Mouse (Mus musculus): Measurements from ENCODE around the gene Ppp1r14a. TPM values are rescaled to one million over a fixed set of nuclear protein-coding genes. Genes with fewer than 3 reads are reported as not detected.
A peak's percentile ranks its signal among the peaks of the same experiment; 100 is the strongest.

Gene Ppp1r14a
- polyA plus RNA-seq (2014; fragmentation: Nextera tagmentation; extraction: Ambion mirVana): 18.0 and 21.0 TPM in 2 replicates

GRCm38 (mm10) chr7:29288942-29289638, at the start of gene Ppp1r14a:
Ppp1r14a (plus strand) TSS chr7:29289308.
- Histone ChIP-seq H3K4me1 (ENCODE audit: control insufficient read depth, insufficient read depth, low read length) (peaks cover 13% of the 10 kb centered on the region), H3K27me3 (ENCODE audit: control insufficient read depth, insufficient read depth, low read length) (no peaks in the 10 kb centered on the region), H3K4me3 (ENCODE audit: low read depth, low read length) (peak within 1 kb of the TSS; percentile 54), H3K27ac (replicated peaks; ENCODE audit: low read depth, low read length) (no peak within 1 kb of the TSS; the same call in 1 of the 2 replicates), H3K4me2 (ENCODE audit: low read depth, low read length) (peak within 1 kb of the TSS; percentile 87), H3K36me3 (replicated peaks; ENCODE audit: control insufficient read depth, insufficient read depth, low read depth, low read length) (no peaks in the 10 kb centered on the region), H3K9me3 (replicated peaks; ENCODE audit: control insufficient read depth, low read length) (no peaks in the 10 kb centered on the region), H3K9ac (replicated peaks; ENCODE audit: low read length) (peak within 1 kb of the TSS; percentile 60)
- under 1% methylated on average over 59 of the region's 59 CpGs for WGBS
- ATAC-seq (replicated peaks; ENCODE audit: insufficient number of reproducible peaks, low FRiP score, low TSS enrichment, low read depth) (0 out of 2 replicates have a peak, but pooled peaks have one; percentile 5), DNase-seq (ENCODE audit: low spot score) (peak; percentile 84)

GRCm38 (mm10) chr7:29244732-29245416, 44.2 kb upstream of the Ppp1r14a start:
- no peak overlapping the region for H3K4me2 ChIP-seq (ENCODE audit: low read depth, low read length)
- H3K4me3 ChIP-seq (ENCODE audit: low read depth, low read length): no peak overlapping the region
- no peaks in the 10 kb centered on the region for H3K9me3 ChIP-seq (replicated peaks; ENCODE audit: control insufficient read depth, low read length)
- H3K4me1 ChIP-seq (ENCODE audit: control insufficient read depth, insufficient read depth, low read length): no peaks in the 10 kb centered on the region
- no peak for ATAC-seq (replicated peaks; ENCODE audit: insufficient number of reproducible peaks, low FRiP score, low TSS enrichment, low read depth)
- DNase-seq (ENCODE audit: low spot score): no peak
- no peaks in the 10 kb centered on the region for H3K27me3 ChIP-seq (ENCODE audit: control insufficient read depth, insufficient read depth, low read length)
- WGBS: 81% methylated on average over 7 of the region's 7 CpGs
- no peaks in the 10 kb centered on the region; the same call in 1 of the 2 replicates for H3K36me3 ChIP-seq (replicated peaks; ENCODE audit: control insufficient read depth, insufficient read depth, low read depth, low read length)
- H3K9ac ChIP-seq (replicated peaks; ENCODE audit: low read length): no peak overlapping the region
- H3K27ac ChIP-seq (replicated peaks; ENCODE audit: low read depth, low read length): no peak overlapping the region

GRCm38 (mm10) chr7:29246015-29246414, 43.1 kb upstream of the Ppp1r14a start:
- no peak overlapping the region for H3K27ac ChIP-seq (replicated peaks; ENCODE audit: low read depth, low read length)
- H3K27me3 ChIP-seq (ENCODE audit: control insufficient read depth, insufficient read depth, low read length): no peaks in the 10 kb centered on the region
- H3K9ac ChIP-seq (replicated peaks; ENCODE audit: low read length): no peak overlapping the region
- H3K9me3 ChIP-seq (replicated peaks; ENCODE audit: control insufficient read depth, low read length): no peaks in the 10 kb centered on the region
- no peak for DNase-seq (ENCODE audit: low spot score)
- 91% methylated on average over 5 of the region's 5 CpGs for WGBS
- no peak for ATAC-seq (replicated peaks; ENCODE audit: insufficient number of reproducible peaks, low FRiP score, low TSS enrichment, low read depth)
- H3K4me2 ChIP-seq (ENCODE audit: low read depth, low read length): no peak overlapping the region
- no peaks in the 10 kb centered on the region for H3K4me1 ChIP-seq (ENCODE audit: control insufficient read depth, insufficient read depth, low read length)
- no peaks in the 10 kb centered on the region; the same call in 1 of the 2 replicates for H3K36me3 ChIP-seq (replicated peaks; ENCODE audit: control insufficient read depth, insufficient read depth, low read depth, low read length)
- H3K4me3 ChIP-seq (ENCODE audit: low read depth, low read length): no peak overlapping the region

- Histone ChIP-seq H3K9ac (replicated peaks; ENCODE audit: low read length) (no peak overlapping the region), H3K9me3 (replicated peaks; ENCODE audit: control insufficient read depth, low read length) (no peaks in the 10 kb centered on the region), H3K27me3 (ENCODE audit: control insufficient read depth, insufficient read depth, low read length) (no peaks in the 10 kb centered on the region), H3K36me3 (replicated peaks; ENCODE audit: control insufficient read depth, insufficient read depth, low read depth, low read length) (no peaks in the 10 kb centered on the region; the same call in 1 of the 2 replicates), H3K27ac (replicated peaks; ENCODE audit: low read depth, low read length) (no peak overlapping the region), H3K4me2 (ENCODE audit: low read depth, low read length) (no peak overlapping the region), H3K4me1 (ENCODE audit: control insufficient read depth, insufficient read depth, low read length) (no peaks in the 10 kb centered on the region), H3K4me3 (ENCODE audit: low read depth, low read length) (no peak overlapping the region)
- ATAC-seq (replicated peaks; ENCODE audit: insufficient number of reproducible peaks, low FRiP score, low TSS enrichment, low read depth): no peak
- 88% methylated on average over 21 of the region's 21 CpGs for WGBS
- DNase-seq (ENCODE audit: low spot score): no peak
Measured at GRCm38 (mm10) chr7:29246619-29247313, 42.3 kb upstream of the Ppp1r14a start.

GRCm38 (mm10) chr7:29247314-29247700, 41.8 kb upstream of the Ppp1r14a start:
- 24% methylated on average over 16 of the region's 16 CpGs for WGBS
- ATAC-seq (replicated peaks; ENCODE audit: insufficient number of reproducible peaks, low FRiP score, low TSS enrichment, low read depth) (no peak), DNase-seq (ENCODE audit: low spot score) (peak; percentile 81)
- Histone ChIP-seq H3K9ac (replicated peaks; ENCODE audit: low read length) (no peak overlapping the region), H3K36me3 (replicated peaks; ENCODE audit: control insufficient read depth, insufficient read depth, low read depth, low read length) (no peaks in the 10 kb centered on the region; the same call in 1 of the 2 replicates), H3K27me3 (ENCODE audit: control insufficient read depth, insufficient read depth, low read length) (no peaks in the 10 kb centered on the region), H3K4me1 (ENCODE audit: control insufficient read depth, insufficient read depth, low read length) (no peaks in the 10 kb centered on the region), H3K9me3 (replicated peaks; ENCODE audit: control insufficient read depth, low read length) (no peaks in the 10 kb centered on the region), H3K4me2 (ENCODE audit: low read depth, low read length) (peak overlapping the region; percentile 45), H3K4me3 (ENCODE audit: low read depth, low read length) (peak overlapping the region; percentile 3; the same call in 1 of the 2 replicates), H3K27ac (replicated peaks; ENCODE audit: low read depth, low read length) (no peak overlapping the region)

GRCm38 (mm10) chr7:29247706-29248105, 41.4 kb upstream of the Ppp1r14a start:
- Histone ChIP-seq H3K27me3 (ENCODE audit: control insufficient read depth, insufficient read depth, low read length) (no peaks in the 10 kb centered on the region), H3K4me1 (ENCODE audit: control insufficient read depth, insufficient read depth, low read length) (no peaks in the 10 kb centered on the region), H3K27ac (replicated peaks; ENCODE audit: low read depth, low read length) (no peak overlapping the region), H3K9ac (replicated peaks; ENCODE audit: low read length) (peak overlapping the region; percentile 43; the same call in 1 of the 2 replicates), H3K36me3 (replicated peaks; ENCODE audit: control insufficient read depth, insufficient read depth, low read depth, low read length) (no peaks in the 10 kb centered on the region; the same call in 1 of the 2 replicates), H3K9me3 (replicated peaks; ENCODE audit: control insufficient read depth, low read length) (no peaks in the 10 kb centered on the region), H3K4me2 (ENCODE audit: low read depth, low read length) (peak overlapping the region; percentile 45), H3K4me3 (ENCODE audit: low read depth, low read length) (peak overlapping the region; percentile 3; the same call in 1 of the 2 replicates)
- 12% methylated on average over 19 of the region's 19 CpGs for WGBS
- ATAC-seq (replicated peaks; ENCODE audit: insufficient number of reproducible peaks, low FRiP score, low TSS enrichment, low read depth) (no peak), DNase-seq (ENCODE audit: low spot score) (no peak)

GRCm38 (mm10) chr7:29248261-29248841, 40.8 kb upstream of the Ppp1r14a start, which contains the start of gene 2200002D01Rik:
2200002D01Rik (minus strand) TSS chr7:29248466.
- Histone ChIP-seq H3K4me2 (ENCODE audit: low read depth, low read length) (peak within 1 kb of the TSS; percentile 45), H3K27ac (replicated peaks; ENCODE audit: low read depth, low read length) (no peak within 1 kb of the TSS), H3K9ac (replicated peaks; ENCODE audit: low read length) (peak within 1 kb of the TSS; percentile 43), H3K9me3 (replicated peaks; ENCODE audit: control insufficient read depth, low read length) (no peaks in the 10 kb centered on the region), H3K4me1 (ENCODE audit: control insufficient read depth, insufficient read depth, low read length) (no peaks in the 10 kb centered on the region), H3K4me3 (ENCODE audit: low read depth, low read length) (peak within 1 kb of the TSS; percentile 3; the same call in 1 of the 2 replicates), H3K36me3 (replicated peaks; ENCODE audit: control insufficient read depth, insufficient read depth, low read depth, low read length) (no peaks in the 10 kb centered on the region; the same call in 1 of the 2 replicates), H3K27me3 (ENCODE audit: control insufficient read depth, insufficient read depth, low read length) (no peaks in the 10 kb centered on the region)
- WGBS: 4% methylated on average over 20 of the region's 20 CpGs
- ATAC-seq (replicated peaks; ENCODE audit: insufficient number of reproducible peaks, low FRiP score, low TSS enrichment, low read depth) (peak; percentile 16; the same call in 1 of the 2 replicates), DNase-seq (ENCODE audit: low spot score) (peak; percentile 55)
